Mouse (Mus musculus) spleen, postnatal 36 days (tissue): Measurements from ENCODE around the gene Gbf1.

ENCODE experiments used
- DNase-seq, 2 experiments: peaks; one replicate each; pipeline ENCODE4 v3.0.0; 2022; ENCODE audit warnings: low spot score in 2 of 2, mixed read lengths in 1 of 2

Gene Gbf1

GRCm38 (mm10) chr19:46328081-46329030 lies 176.0 kb downstream of the Gbf1 start, which contains the start of gene Fbxl15:
Gene Fbxl15 (plus strand): TSS chr19:46328184.
- DNase-seq: peak; percentile 87 to 90

GRCm38 (mm10) chr19:46329031-46329641 lies 176.8 kb downstream of the Gbf1 start:
- DNase-seq: no peak

- DNase-seq: peak; percentile 79 to 80
Observed at GRCm38 (mm10) chr19:46329951-46330350, 177.6 kb downstream of the Gbf1 start.

GRCm38 (mm10) chr19:46330696-46331095 lies 178.4 kb downstream of the Gbf1 start:
- no peak for DNase-seq

- no peak for DNase-seq
Observed at GRCm38 (mm10) chr19:46331326-46331725, 179.0 kb downstream of the Gbf1 start.

- no peak for DNase-seq
Observed at GRCm38 (mm10) chr19:46331936-46332335, 179.6 kb downstream of the Gbf1 start.

- no peak for DNase-seq
Observed at GRCm38 (mm10) chr19:46332721-46333339, 180.5 kb downstream of the Gbf1 start.

GRCm38 (mm10) chr19:46333906-46334305 lies 181.6 kb downstream of the Gbf1 start:
- no peak for DNase-seq
